Mouse (Mus musculus): ENCODE measurements around the gene Pm20d1. TPM values are rescaled to one million over a fixed set of nuclear protein-coding genes. Genes with fewer than 3 reads are reported as not detected.

The Pm20d1 gene
- polyA plus RNA-seq, 1 experiment from 2014 or later, result 0.72 TPM

DNA sequence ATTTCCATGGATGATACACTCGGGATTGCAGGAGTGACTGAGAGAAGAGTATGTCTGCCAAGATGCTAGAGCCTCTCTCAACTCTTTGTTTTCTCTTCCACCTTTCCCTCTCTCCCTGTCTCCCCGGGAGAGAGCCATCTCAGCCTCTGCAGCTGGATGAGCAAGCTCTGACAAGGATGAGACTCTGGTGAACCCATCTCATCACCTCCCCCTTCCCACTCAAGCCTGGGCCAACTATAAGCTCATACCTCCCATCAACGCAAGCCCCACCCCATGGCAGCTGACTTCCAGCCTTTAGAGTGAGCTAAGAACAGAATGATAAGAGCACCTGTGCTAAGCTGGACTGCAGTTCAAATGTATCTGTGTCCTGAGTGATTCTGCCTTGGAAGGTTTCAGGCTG lies 27.9 kb upstream of the Pm20d1 start:
- 70% methylated on average over 3 of the region's 3 CpGs for WGBS
- no peak overlapping the region for H3K4me2 ChIP-seq (ENCODE audit: low read depth)
- no peaks in the 10 kb centered on the region for H3K4me1 ChIP-seq (ENCODE audit: control insufficient read depth, insufficient read depth, low read length)
- DNase-seq (ENCODE audit: low spot score) (no peak), ATAC-seq (ENCODE audit: insufficient read depth, low FRiP score, low TSS enrichment) (no peak)
- H3K27me3 ChIP-seq (ENCODE audit: control insufficient read depth, insufficient read depth, low read length), result no peaks in the 10 kb centered on the region
- H3K9me3 ChIP-seq (ENCODE audit: control insufficient read depth, low read length), result no peaks in the 10 kb centered on the region
- no peak overlapping the region for H3K4me3 ChIP-seq (ENCODE audit: low read depth, low read length)
- H3K9ac ChIP-seq (ENCODE audit: low read length), result no peak overlapping the region
- no peak overlapping the region for H3K27ac ChIP-seq (ENCODE audit: low read depth, low read length)
- H3K36me3 ChIP-seq (ENCODE audit: control insufficient read depth, insufficient read depth, low read length), result no peaks in the 10 kb centered on the region

DNA sequence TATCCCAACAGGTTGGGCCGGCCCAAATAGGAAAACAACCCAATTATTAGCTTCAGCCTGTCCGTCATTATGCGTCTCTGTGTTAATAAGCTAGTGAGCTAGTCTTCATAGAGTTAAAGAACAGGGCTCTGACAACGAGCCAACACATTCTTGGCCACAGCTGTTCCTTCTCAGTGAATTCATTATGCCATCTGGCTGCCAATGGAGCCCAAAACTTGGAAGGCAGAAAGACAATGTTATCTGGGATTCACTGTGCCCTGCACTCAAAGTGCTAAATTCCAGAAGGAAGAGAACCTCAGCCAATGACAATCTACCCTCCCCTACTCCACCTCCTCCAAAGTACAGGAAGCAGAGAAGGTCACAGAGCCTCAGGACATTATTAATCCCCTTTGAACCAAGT lies 26.5 kb upstream of the Pm20d1 start:
- no peak overlapping the region for H3K4me2 ChIP-seq (ENCODE audit: low read depth)
- H3K4me1 ChIP-seq (ENCODE audit: control insufficient read depth, insufficient read depth, low read length), result no peaks in the 10 kb centered on the region
- no peaks in the 10 kb centered on the region for H3K36me3 ChIP-seq (ENCODE audit: control insufficient read depth, insufficient read depth, low read length)
- no peak overlapping the region for H3K27ac ChIP-seq (ENCODE audit: low read depth, low read length)
- ATAC-seq (ENCODE audit: insufficient read depth, low FRiP score, low TSS enrichment) (no peak), DNase-seq (ENCODE audit: low spot score) (no peak)
- whole genome bisulfite sequencing, result 78% methylated on average over 4 of the region's 4 CpGs
- no peak overlapping the region for H3K9ac ChIP-seq (ENCODE audit: low read length)
- no peak overlapping the region for H3K4me3 ChIP-seq (ENCODE audit: low read depth, low read length)
- H3K9me3 ChIP-seq (ENCODE audit: control insufficient read depth, low read length), result no peaks in the 10 kb centered on the region
- no peaks in the 10 kb centered on the region for H3K27me3 ChIP-seq (ENCODE audit: control insufficient read depth, insufficient read depth, low read length)

GRCm38 (mm10) chr1:131771440-131771839 lies 25.7 kb upstream of the Pm20d1 start:
- no peak for ATAC-seq (ENCODE audit: insufficient read depth, low FRiP score, low TSS enrichment)
- DNase-seq (ENCODE audit: low spot score), result no peak
- H3K4me2 ChIP-seq (ENCODE audit: low read depth), result no peak overlapping the region
- H3K36me3 ChIP-seq (ENCODE audit: control insufficient read depth, insufficient read depth, low read length), result no peaks in the 10 kb centered on the region
- H3K4me3 ChIP-seq (ENCODE audit: low read depth, low read length), result no peak overlapping the region
- no peaks in the 10 kb centered on the region for H3K27me3 ChIP-seq (ENCODE audit: control insufficient read depth, insufficient read depth, low read length)
- H3K9ac ChIP-seq (ENCODE audit: low read length), result no peak overlapping the region
- no peaks in the 10 kb centered on the region for H3K9me3 ChIP-seq (ENCODE audit: control insufficient read depth, low read length)
- H3K4me1 ChIP-seq (ENCODE audit: control insufficient read depth, insufficient read depth, low read length), result no peaks in the 10 kb centered on the region
- H3K27ac ChIP-seq (ENCODE audit: low read depth, low read length), result no peak overlapping the region

- no peak overlapping the region for H3K4me3 ChIP-seq (ENCODE audit: low read depth, low read length)
- WGBS, result 33% methylated on average over 3 of the region's 3 CpGs
- no peak for ATAC-seq (ENCODE audit: insufficient read depth, low FRiP score, low TSS enrichment)
- no peaks in the 10 kb centered on the region for H3K27me3 ChIP-seq (ENCODE audit: control insufficient read depth, insufficient read depth, low read length)
- H3K36me3 ChIP-seq (ENCODE audit: control insufficient read depth, insufficient read depth, low read length), result no peaks in the 10 kb centered on the region
- H3K4me2 ChIP-seq (ENCODE audit: low read depth), result no peak overlapping the region
- no peak overlapping the region for H3K9ac ChIP-seq (ENCODE audit: low read length)
- no peak overlapping the region for H3K27ac ChIP-seq (ENCODE audit: low read depth, low read length)
- no peaks in the 10 kb centered on the region for H3K9me3 ChIP-seq (ENCODE audit: control insufficient read depth, low read length)
- no peak for DNase-seq (ENCODE audit: low spot score)
- no peaks in the 10 kb centered on the region for H3K4me1 ChIP-seq (ENCODE audit: control insufficient read depth, insufficient read depth, low read length)
Measured at GRCm38 (mm10) chr1:131794591-131794990, 2.6 kb upstream of the Pm20d1 start.

DNA sequence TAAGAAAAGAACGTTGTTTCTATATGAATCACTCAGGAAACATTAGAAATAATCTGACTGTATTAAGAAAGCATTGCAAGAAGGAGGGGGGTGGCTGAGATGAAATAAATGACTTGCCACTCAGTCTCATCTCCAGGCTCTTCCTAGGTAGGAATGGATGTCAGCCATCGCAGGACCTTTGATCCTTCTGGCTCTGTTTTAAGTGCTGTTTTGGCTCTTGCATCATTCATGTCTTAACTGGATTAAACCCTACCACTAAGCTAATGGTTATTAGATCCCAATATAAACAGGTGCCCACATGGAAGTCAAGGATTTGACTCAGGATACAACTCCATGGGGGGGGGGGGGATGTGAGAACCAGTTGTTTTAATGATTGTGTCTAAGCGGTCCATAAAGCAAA lies 2.0 kb upstream of the Pm20d1 start:
- no peaks in the 10 kb centered on the region for H3K36me3 ChIP-seq (ENCODE audit: control insufficient read depth, insufficient read depth, low read length)
- DNase-seq (ENCODE audit: low spot score), result no peak
- 89% methylated on average over 3 of the region's 3 CpGs for WGBS
- no peak overlapping the region for H3K4me3 ChIP-seq (ENCODE audit: low read depth, low read length)
- H3K4me2 ChIP-seq (ENCODE audit: low read depth), result no peak overlapping the region
- no peaks in the 10 kb centered on the region for H3K9me3 ChIP-seq (ENCODE audit: control insufficient read depth, low read length)
- H3K27me3 ChIP-seq (ENCODE audit: control insufficient read depth, insufficient read depth, low read length), result no peaks in the 10 kb centered on the region
- ATAC-seq (ENCODE audit: insufficient read depth, low FRiP score, low TSS enrichment), result no peak
- H3K4me1 ChIP-seq (ENCODE audit: control insufficient read depth, insufficient read depth, low read length), result no peaks in the 10 kb centered on the region
- H3K27ac ChIP-seq (ENCODE audit: low read depth, low read length), result no peak overlapping the region
- no peak overlapping the region for H3K9ac ChIP-seq (ENCODE audit: low read length)

- ATAC-seq (ENCODE audit: insufficient read depth, low FRiP score, low TSS enrichment) (no peak), DNase-seq (ENCODE audit: low spot score) (no peak)
- Histone ChIP-seq H3K9ac (ENCODE audit: low read length) (no peak overlapping the region), H3K4me1 (ENCODE audit: control insufficient read depth, insufficient read depth, low read length) (no peaks in the 10 kb centered on the region), H3K27ac (ENCODE audit: low read depth, low read length) (no peak overlapping the region), H3K4me3 (ENCODE audit: low read depth, low read length) (no peak overlapping the region), H3K27me3 (ENCODE audit: control insufficient read depth, insufficient read depth, low read length) (no peaks in the 10 kb centered on the region), H3K4me2 (ENCODE audit: low read depth) (no peak overlapping the region), H3K9me3 (ENCODE audit: control insufficient read depth, low read length) (no peaks in the 10 kb centered on the region), H3K36me3 (ENCODE audit: control insufficient read depth, insufficient read depth, low read length) (no peaks in the 10 kb centered on the region)
- 38% methylated on average over 1 of the region's 1 CpGs for WGBS
Measured at GRCm38 (mm10) chr1:131800001-131800400, 2.8 kb downstream of the Pm20d1 start.

DNA sequence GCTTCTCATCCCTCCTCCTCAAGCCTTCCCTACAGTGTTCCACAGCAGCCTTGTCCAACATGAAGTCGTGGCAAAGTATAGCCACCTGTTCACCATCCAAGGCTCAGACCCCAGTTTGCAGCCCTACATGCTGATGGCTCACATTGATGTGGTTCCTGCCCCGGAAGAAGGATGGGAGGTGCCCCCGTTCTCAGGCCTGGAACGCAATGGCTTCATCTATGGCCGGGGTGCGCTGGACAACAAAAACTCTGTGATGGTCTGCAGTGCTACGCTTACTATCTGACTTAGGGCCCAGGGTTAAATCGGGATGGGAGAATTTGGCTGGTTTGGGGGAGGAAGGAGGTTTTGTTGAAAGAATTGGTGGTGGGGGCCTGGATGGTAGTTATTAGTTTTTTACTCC lies 3.9 kb downstream of the Pm20d1 start:
- H3K9ac ChIP-seq (ENCODE audit: low read length), result no peak overlapping the region
- WGBS, result 92% methylated on average over 8 of the region's 8 CpGs
- no peaks in the 10 kb centered on the region for H3K36me3 ChIP-seq (ENCODE audit: control insufficient read depth, insufficient read depth, low read length)
- H3K4me3 ChIP-seq (ENCODE audit: low read depth, low read length), result no peak overlapping the region
- no peak for ATAC-seq (ENCODE audit: insufficient read depth, low FRiP score, low TSS enrichment)
- no peaks in the 10 kb centered on the region for H3K4me1 ChIP-seq (ENCODE audit: control insufficient read depth, insufficient read depth, low read length)
- no peaks in the 10 kb centered on the region for H3K27me3 ChIP-seq (ENCODE audit: control insufficient read depth, insufficient read depth, low read length)
- H3K4me2 ChIP-seq (ENCODE audit: low read depth), result no peak overlapping the region
- no peaks in the 10 kb centered on the region for H3K9me3 ChIP-seq (ENCODE audit: control insufficient read depth, low read length)
- H3K27ac ChIP-seq (ENCODE audit: low read depth, low read length), result no peak overlapping the region
- no peak for DNase-seq (ENCODE audit: low spot score)

GRCm38 (mm10) chr1:131802652-131803051 lies 5.5 kb downstream of the Pm20d1 start:
- no peaks in the 10 kb centered on the region for H3K9me3 ChIP-seq (ENCODE audit: control insufficient read depth, low read length)
- 87% methylated on average over 5 of the region's 5 CpGs for WGBS
- ATAC-seq (ENCODE audit: insufficient read depth, low FRiP score, low TSS enrichment) (no peak), DNase-seq (ENCODE audit: low spot score) (no peak)
- H3K4me1 ChIP-seq (ENCODE audit: control insufficient read depth, insufficient read depth, low read length), result no peaks in the 10 kb centered on the region
- no peaks in the 10 kb centered on the region for H3K27me3 ChIP-seq (ENCODE audit: control insufficient read depth, insufficient read depth, low read length)
- no peak overlapping the region for H3K27ac ChIP-seq (ENCODE audit: low read depth, low read length)
- no peak overlapping the region for H3K4me3 ChIP-seq (ENCODE audit: low read depth, low read length)
- H3K36me3 ChIP-seq (ENCODE audit: control insufficient read depth, insufficient read depth, low read length), result no peaks in the 10 kb centered on the region
- no peak overlapping the region for H3K9ac ChIP-seq (ENCODE audit: low read length)
- H3K4me2 ChIP-seq (ENCODE audit: low read depth), result no peak overlapping the region

DNA sequence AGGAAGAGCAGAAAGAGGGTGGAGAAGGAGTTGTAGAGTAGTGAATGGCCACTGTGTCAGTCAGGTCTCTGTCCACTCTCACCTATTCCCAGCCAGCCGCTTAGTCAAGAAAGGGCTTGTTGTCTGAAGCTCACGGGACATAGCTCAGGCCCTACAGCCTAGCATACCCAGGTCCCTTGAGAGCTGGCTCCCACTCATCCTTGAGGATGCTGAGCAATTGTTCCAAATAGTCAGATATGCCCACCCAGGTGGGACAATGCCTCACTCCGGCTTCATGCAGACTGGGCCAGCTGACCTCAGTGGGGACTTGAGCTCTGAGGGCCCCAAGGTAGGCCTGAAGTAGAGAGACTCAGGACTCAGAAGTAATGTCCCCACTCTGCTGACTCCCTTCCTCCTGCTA lies 7.0 kb downstream of the Pm20d1 start:
- 90% methylated on average over 3 of the region's 3 CpGs for WGBS
- H3K9me3 ChIP-seq (ENCODE audit: control insufficient read depth, low read length), result no peaks in the 10 kb centered on the region

More for the DNA sequence above, 7.0 kb downstream of the Pm20d1 start:
- H3K4me1 ChIP-seq (ENCODE audit: control insufficient read depth, insufficient read depth, low read length), result no peaks in the 10 kb centered on the region
- H3K36me3 ChIP-seq (ENCODE audit: control insufficient read depth, insufficient read depth, low read length), result no peaks in the 10 kb centered on the region
- no peak overlapping the region for H3K27ac ChIP-seq (ENCODE audit: low read depth, low read length)
- no peak for ATAC-seq (ENCODE audit: insufficient read depth, low FRiP score, low TSS enrichment)
- no peaks in the 10 kb centered on the region for H3K27me3 ChIP-seq (ENCODE audit: control insufficient read depth, insufficient read depth, low read length)
- no peak overlapping the region for H3K4me3 ChIP-seq (ENCODE audit: low read depth, low read length)
- no peak overlapping the region for H3K4me2 ChIP-seq (ENCODE audit: low read depth)
- H3K9ac ChIP-seq (ENCODE audit: low read length), result no peak overlapping the region
- DNase-seq (ENCODE audit: low spot score), result no peak
